Mouse (Mus musculus): ENCODE data around the gene Nav2.

- TF ChIP-seq RCOR1 (IDR thresholded peaks at IDR 0.05; ENCODE audit: low read depth, low read length), result no peak
- no peak for TF ChIP-seq USF1 (IDR thresholded peaks at IDR 0.05; ENCODE audit: low read depth, low read length)
- no peak for TF ChIP-seq SMC3 (IDR thresholded peaks at IDR 0.05; ENCODE audit: low read depth, low read length)
- TF ChIP-seq CTCF (IDR thresholded peaks at IDR 0.05 in 2 of 3, conservative IDR thresholded peaks at IDR 0.05 in 1 of 3; ENCODE audit: control insufficient read depth in 1 of 3, insufficient read depth in 1 of 3, low read depth in 2 of 3, low read length in 3 of 3, poor library complexity in 1 of 3, severe bottlenecking in 1 of 3), result no peak
- TF ChIP-seq POLR2A (IDR thresholded peaks at IDR 0.05; ENCODE audit: control insufficient read depth in 1 of 2, insufficient read depth in 1 of 2, low read depth in 1 of 2, low read length in 2 of 2, poor library complexity in 1 of 2), result no peak
- TF ChIP-seq ZKSCAN1 (IDR thresholded peaks at IDR 0.05; ENCODE audit: low read depth, low read length), result no peak
- TF ChIP-seq E2F4 (IDR thresholded peaks at IDR 0.05; ENCODE audit: borderline replicate concordance, low read depth, low read length), result no peak
- no peak for TF ChIP-seq TAL1 (IDR thresholded peaks at IDR 0.05; ENCODE audit: low read length)
- no peak for TF ChIP-seq EP300 (IDR thresholded peaks at IDR 0.05; ENCODE audit: low read depth in 1 of 2, low read length in 2 of 2)
- TF ChIP-seq MAX (IDR thresholded peaks at IDR 0.05; ENCODE audit: low read length), result no peak
- TF ChIP-seq UBTF (IDR thresholded peaks at IDR 0.05; ENCODE audit: borderline replicate concordance, insufficient read depth, low read depth, low read length), result no peak
- TF ChIP-seq MAZ (IDR thresholded peaks at IDR 0.05; ENCODE audit: low read depth, low read length), result no peak
- no peak for TF ChIP-seq MYC (IDR thresholded peaks at IDR 0.05; ENCODE audit: low read depth, low read length)
- TF ChIP-seq MAFK (IDR thresholded peaks at IDR 0.05; ENCODE audit: borderline replicate concordance, low read depth, low read length), result no peak
Observed at GRCm38 (mm10) chr7:49598225-49598624, 689.7 kb downstream of the Nav2 start.

Data from MEL (cell line).